Mouse (Mus musculus): ENCODE data around the gene Aco1.

GRCm38 (mm10) chr4:40180046-40180445, 37.2 kb downstream of the Aco1 start:
- no peak for TF ChIP-seq POLR2A (IDR thresholded peaks at IDR 0.05; ENCODE audit: insufficient read length, low read depth)
- TF ChIP-seq USF1 (IDR thresholded peaks at IDR 0.05; ENCODE audit: low read depth): no peak
